Mouse (Mus musculus): Measurements from ENCODE around the gene Scaf4. TPM values are rescaled to one million over a fixed set of nuclear protein-coding genes. Genes with fewer than 3 reads are reported as not detected.

The Scaf4 gene
- polyA plus RNA-seq (2015; fragmentation: Nextera tagmentation; extraction: Ambion mirVana): 17.1 and 23.2 TPM in 2 replicates

DNA sequence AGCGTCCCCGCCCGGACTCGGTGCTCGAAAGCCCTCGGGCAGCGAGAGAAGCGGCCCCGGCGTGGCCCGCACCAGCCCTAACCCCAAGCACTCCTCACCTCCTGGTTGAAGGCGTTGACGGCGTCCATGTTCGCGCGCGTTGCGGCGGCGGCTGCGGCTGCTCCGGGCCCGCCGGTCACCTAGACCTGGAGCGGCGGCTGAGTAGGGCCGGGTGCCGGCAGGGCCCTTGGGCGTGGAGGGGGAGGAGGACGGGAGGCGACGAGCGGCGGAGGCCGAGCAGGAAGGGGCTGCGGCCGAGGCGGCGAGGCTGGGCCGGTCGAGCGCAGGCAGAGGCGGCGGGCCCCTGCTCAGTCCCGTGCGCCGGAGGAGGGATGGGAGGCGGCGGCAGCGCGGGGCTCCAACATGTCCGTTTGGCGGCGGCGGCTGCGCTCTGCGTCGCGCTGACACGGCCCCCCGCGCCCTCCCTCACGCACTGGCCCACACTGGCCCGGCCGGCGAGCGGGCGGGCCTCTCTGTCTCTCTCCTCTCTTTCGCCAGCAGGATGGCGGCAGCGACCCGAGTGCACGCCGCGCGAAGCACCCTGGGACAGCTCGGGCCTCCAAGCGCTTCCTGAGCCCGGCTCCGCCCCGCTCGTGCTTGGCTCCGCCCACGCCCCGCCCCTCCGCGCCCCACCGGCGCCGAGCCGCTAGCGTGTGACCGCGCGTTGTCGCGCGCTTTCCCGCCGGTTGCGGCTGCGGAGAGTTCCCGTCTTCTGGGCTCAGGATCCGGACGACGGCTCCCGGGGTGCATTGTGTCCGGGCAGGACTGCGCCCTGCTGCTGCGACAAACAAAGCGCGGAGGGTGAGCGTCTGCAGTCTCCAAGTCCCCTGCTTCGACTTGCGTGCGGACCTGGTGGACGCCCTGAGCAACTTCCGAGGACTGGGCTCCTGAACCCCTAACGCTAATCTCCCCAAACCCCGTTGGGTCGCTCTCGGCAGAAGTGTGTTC is at the start of gene Scaf4:
Gene Scaf4, minus strand, starts transcription at position 599 of the 987 bp plus-strand sequence.
- WGBS: 1% methylated on average over 95 of the region's 123 CpGs

DNA sequence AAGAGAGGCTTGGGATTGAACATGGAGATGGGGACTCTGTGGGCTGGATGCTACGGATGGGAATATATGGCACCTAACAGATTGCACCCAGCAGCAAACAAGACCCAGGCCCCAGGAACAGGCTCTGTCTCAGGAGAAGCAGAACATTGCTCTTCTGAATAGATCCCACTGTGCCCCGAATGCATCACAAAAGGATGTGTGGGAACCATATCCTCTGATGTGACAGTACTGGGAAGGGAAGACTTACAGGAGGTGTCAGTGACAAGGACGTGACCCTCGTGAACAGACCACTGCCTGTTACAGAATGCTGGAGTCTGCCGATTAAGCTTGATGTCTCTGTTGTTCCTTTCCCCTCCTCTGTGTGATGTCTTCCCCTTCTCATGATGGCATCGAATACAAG is 48.2 kb upstream of the Scaf4 start:
- Histone ChIP-seq H3K9ac (ENCODE audit: low read depth, low read length) (no peak overlapping the region), H3K4me1 (ENCODE audit: control insufficient read depth, insufficient read depth, low read depth, low read length) (no peaks in the 10 kb centered on the region), H3K36me3 (ENCODE audit: control insufficient read depth, insufficient read depth, low read length) (no peaks in the 10 kb centered on the region), H3K9me3 (ENCODE audit: control insufficient read depth, low read length) (no peaks in the 10 kb centered on the region), H3K27me3 (replicated peaks; ENCODE audit: control insufficient read depth, insufficient read depth, low read length) (no peaks in the 10 kb centered on the region), H3K27ac (ENCODE audit: low read depth, low read length) (no peak overlapping the region), H3K4me2 (ENCODE audit: low read length) (no peak overlapping the region), H3K4me3 (ENCODE audit: low read length) (no peak overlapping the region)
- 55% methylated on average over 6 of the region's 6 CpGs for WGBS
- ATAC-seq: no peak

More for the DNA sequence above, at the start of gene Scaf4:
- peak; percentile 99 for ATAC-seq
- peak within 1 kb of the TSS; percentile 92 for H3K4me2 ChIP-seq (ENCODE audit: low read length)
- peak within 1 kb of the TSS; percentile 79 for H3K9ac ChIP-seq (ENCODE audit: low read depth, low read length)
- no peaks in the 10 kb centered on the region for H3K27me3 ChIP-seq (replicated peaks; ENCODE audit: control insufficient read depth, insufficient read depth, low read length)
- H3K4me3 ChIP-seq (ENCODE audit: low read length): peak within 1 kb of the TSS; percentile 62
- peak within 1 kb of the TSS; percentile 84 for H3K27ac ChIP-seq (ENCODE audit: low read depth, low read length)
- no peaks in the 10 kb centered on the region for H3K36me3 ChIP-seq (ENCODE audit: control insufficient read depth, insufficient read depth, low read length)
- no peaks in the 10 kb centered on the region for H3K9me3 ChIP-seq (ENCODE audit: control insufficient read depth, low read length)
- peaks cover 25% of the 10 kb centered on the region for H3K4me1 ChIP-seq (ENCODE audit: control insufficient read depth, insufficient read depth, low read depth, low read length)

DNA sequence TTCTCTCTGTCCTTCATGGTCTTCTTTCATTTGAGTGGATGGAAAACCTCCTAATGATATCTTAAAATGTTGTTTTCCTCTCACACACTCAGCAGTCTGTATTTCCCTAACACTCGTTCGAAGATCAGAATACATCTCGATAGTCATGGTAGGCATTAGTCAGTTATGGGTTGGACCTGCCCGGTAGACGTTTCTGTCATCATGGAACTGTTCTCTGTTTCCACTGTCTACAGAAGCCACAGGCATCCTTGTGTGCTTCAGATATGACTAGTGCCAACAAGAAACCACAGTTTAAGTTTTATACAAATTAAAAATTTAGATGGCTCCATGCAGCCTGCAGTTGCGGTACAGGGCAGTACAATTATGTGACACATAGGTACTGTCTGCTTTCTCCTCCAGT is 46.7 kb upstream of the Scaf4 start:
- Histone ChIP-seq H3K4me2 (ENCODE audit: low read length) (no peak overlapping the region), H3K36me3 (ENCODE audit: control insufficient read depth, insufficient read depth, low read length) (no peaks in the 10 kb centered on the region), H3K9me3 (ENCODE audit: control insufficient read depth, low read length) (no peaks in the 10 kb centered on the region), H3K4me1 (ENCODE audit: control insufficient read depth, insufficient read depth, low read depth, low read length) (no peaks in the 10 kb centered on the region), H3K27me3 (replicated peaks; ENCODE audit: control insufficient read depth, insufficient read depth, low read length) (no peaks in the 10 kb centered on the region), H3K4me3 (ENCODE audit: low read length) (no peak overlapping the region), H3K9ac (ENCODE audit: low read depth, low read length) (no peak overlapping the region), H3K27ac (ENCODE audit: low read depth, low read length) (no peak overlapping the region)
- no peak for ATAC-seq
- 96% methylated on average over 6 of the region's 6 CpGs for WGBS

DNA sequence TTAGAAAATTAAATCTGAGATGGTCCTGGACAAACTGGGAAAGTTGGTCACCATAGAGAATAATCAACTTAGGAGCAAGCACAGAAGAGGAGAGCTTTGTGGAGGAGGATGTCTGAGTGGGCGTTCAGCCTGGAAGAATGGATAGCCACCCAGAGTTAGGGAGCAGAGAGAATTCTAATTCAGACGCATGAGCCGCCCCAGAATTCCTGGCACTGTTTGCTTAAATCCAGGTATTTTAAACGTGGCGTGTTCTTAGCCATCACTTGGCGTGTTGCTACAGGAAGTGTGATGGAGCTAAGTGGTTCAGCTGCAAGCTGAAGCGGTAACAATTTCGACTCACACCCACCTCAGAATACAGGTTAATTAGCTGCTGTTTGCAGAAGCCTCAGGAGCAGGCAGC is 45.2 kb upstream of the Scaf4 start:
- no peak overlapping the region for H3K4me2 ChIP-seq (ENCODE audit: low read length)
- H3K27me3 ChIP-seq (replicated peaks; ENCODE audit: control insufficient read depth, insufficient read depth, low read length): no peaks in the 10 kb centered on the region
- no peak overlapping the region for H3K4me3 ChIP-seq (ENCODE audit: low read length)
- WGBS: 86% methylated on average over 8 of the region's 8 CpGs
- no peaks in the 10 kb centered on the region for H3K36me3 ChIP-seq (ENCODE audit: control insufficient read depth, insufficient read depth, low read length)
- no peaks in the 10 kb centered on the region for H3K9me3 ChIP-seq (ENCODE audit: control insufficient read depth, low read length)
- H3K27ac ChIP-seq (ENCODE audit: low read depth, low read length): no peak overlapping the region
- no peaks in the 10 kb centered on the region for H3K4me1 ChIP-seq (ENCODE audit: control insufficient read depth, insufficient read depth, low read depth, low read length)
- ATAC-seq: no peak
- H3K9ac ChIP-seq (ENCODE audit: low read depth, low read length): no peak overlapping the region

DNA sequence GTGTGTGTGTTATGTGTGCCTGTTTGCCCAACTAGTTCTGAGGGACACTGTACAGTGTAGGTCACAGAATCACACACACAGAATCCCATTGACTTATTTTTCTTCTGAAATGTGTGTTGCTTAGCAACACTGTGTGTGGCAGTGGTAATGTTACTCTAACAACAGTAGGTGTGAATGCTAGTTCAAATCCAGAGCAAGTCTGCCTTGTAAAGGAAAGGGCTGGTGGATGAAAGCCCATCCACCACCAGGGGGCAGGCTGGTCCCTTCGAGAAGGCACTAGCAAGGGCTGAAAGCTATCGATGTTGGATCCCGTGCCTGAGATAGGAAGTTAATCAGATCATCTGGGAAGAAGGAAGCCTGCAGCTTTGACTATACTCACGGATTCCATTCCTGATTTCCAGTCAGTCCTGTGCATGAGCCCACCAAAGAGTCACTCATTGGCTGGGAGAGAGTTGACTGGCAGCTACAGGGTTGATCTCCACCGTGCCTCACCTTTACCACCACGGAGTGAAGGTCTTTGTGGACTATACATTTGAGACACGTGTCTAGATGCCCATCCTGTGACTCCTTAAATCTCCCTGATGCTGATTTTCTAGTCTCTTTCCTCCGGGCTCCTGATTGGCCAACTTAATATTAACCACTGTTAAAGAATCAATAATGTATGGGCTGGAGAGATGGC is 38.7 kb upstream of the Scaf4 start:
- Histone ChIP-seq H3K36me3 (ENCODE audit: control insufficient read depth, insufficient read depth, low read length) (no peaks in the 10 kb centered on the region), H3K9ac (ENCODE audit: low read depth, low read length) (no peak overlapping the region), H3K4me3 (ENCODE audit: low read length) (no peak overlapping the region), H3K27me3 (replicated peaks; ENCODE audit: control insufficient read depth, insufficient read depth, low read length) (no peaks in the 10 kb centered on the region), H3K27ac (ENCODE audit: low read depth, low read length) (no peak overlapping the region), H3K4me1 (ENCODE audit: control insufficient read depth, insufficient read depth, low read depth, low read length) (no peaks in the 10 kb centered on the region), H3K9me3 (ENCODE audit: control insufficient read depth, low read length) (no peaks in the 10 kb centered on the region), H3K4me2 (ENCODE audit: low read length) (no peak overlapping the region)
- 32% methylated on average over 8 of the region's 8 CpGs for WGBS
- peak; percentile 85 for ATAC-seq

DNA sequence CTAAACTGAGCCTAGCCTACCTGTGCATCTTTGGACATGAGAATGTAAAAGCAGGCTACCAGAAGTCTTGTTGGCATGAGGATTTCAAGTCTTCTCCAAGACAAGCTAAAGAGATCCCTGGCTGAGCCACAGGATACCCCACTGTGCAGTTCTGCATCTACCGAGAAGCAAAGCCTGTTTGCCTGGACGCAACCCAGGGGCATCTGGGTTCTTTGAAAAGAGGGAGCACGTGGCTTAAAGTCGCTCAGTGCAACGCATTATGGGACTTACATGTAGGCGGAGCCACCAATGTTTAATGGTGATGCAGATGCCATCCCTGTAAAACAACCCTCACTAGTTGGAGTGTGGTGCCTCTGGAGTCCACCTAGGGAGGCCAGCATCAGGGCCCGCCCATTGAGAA is 35.0 kb upstream of the Scaf4 start:
- Histone ChIP-seq H3K36me3 (ENCODE audit: control insufficient read depth, insufficient read depth, low read length) (no peaks in the 10 kb centered on the region), H3K4me2 (ENCODE audit: low read length) (no peak overlapping the region), H3K9ac (ENCODE audit: low read depth, low read length) (no peak overlapping the region), H3K27ac (ENCODE audit: low read depth, low read length) (no peak overlapping the region), H3K27me3 (replicated peaks; ENCODE audit: control insufficient read depth, insufficient read depth, low read length) (no peaks in the 10 kb centered on the region), H3K4me1 (ENCODE audit: control insufficient read depth, insufficient read depth, low read depth, low read length) (no peaks in the 10 kb centered on the region), H3K9me3 (ENCODE audit: control insufficient read depth, low read length) (no peaks in the 10 kb centered on the region), H3K4me3 (ENCODE audit: low read length) (no peak overlapping the region)
- no peak for ATAC-seq
- WGBS: 82% methylated on average over 7 of the region's 7 CpGs

DNA sequence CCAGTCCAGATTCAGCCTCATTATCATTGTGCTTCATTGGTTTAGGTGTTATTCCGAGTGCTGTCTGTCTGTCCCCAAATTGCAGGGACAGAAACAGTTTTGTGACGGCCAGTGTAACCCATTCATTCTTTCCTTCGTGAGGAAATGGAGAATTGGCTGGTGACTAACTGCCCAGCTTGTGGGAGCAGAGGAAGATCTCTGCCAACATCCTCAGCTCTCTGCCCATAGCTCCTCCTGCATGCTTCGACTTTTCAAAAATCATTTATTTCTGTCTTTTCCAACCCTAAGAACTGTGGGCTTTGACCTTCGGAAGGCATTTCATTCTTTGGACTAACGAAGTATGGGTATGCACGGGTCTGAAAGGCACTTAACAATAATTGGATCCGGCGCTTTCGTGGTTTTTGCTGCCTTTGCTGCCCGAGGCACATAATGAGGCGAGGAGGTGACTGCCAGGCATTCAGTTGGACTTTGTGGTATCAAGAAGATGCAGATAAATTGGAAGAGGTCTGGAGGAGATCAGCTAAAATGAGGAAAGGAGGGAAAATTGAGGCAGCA is 34.1 kb upstream of the Scaf4 start:
- H3K4me3 ChIP-seq (ENCODE audit: low read length): no peak overlapping the region
- H3K9ac ChIP-seq (ENCODE audit: low read depth, low read length): no peak overlapping the region
- no peak overlapping the region for H3K4me2 ChIP-seq (ENCODE audit: low read length)
- no peaks in the 10 kb centered on the region for H3K36me3 ChIP-seq (ENCODE audit: control insufficient read depth, insufficient read depth, low read length)
- ATAC-seq: no peak
- no peaks in the 10 kb centered on the region for H3K9me3 ChIP-seq (ENCODE audit: control insufficient read depth, low read length)
- WGBS: 64% methylated on average over 12 of the region's 12 CpGs
- no peaks in the 10 kb centered on the region for H3K4me1 ChIP-seq (ENCODE audit: control insufficient read depth, insufficient read depth, low read depth, low read length)
- no peak overlapping the region for H3K27ac ChIP-seq (ENCODE audit: low read depth, low read length)
- no peaks in the 10 kb centered on the region for H3K27me3 ChIP-seq (replicated peaks; ENCODE audit: control insufficient read depth, insufficient read depth, low read length)

DNA sequence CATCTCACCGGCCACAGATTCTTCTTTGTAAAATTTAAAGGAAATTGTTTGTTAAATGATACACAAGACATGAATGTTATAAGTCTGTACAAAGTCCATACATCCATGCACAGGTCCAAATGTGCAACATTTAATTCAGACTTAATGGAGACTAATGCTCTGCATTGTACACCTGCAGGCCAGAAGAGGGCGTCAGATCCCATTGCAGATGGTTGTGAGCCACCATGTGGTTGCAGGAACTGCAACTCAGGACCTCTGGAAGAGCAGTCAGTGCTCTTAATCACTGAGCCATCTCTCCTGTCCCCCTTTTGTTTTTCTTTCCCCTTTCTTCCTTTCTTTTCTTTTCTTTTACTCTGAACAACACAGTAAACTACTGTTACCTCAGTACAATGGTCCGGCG is 33.5 kb upstream of the Scaf4 start:
- H3K27ac ChIP-seq (ENCODE audit: low read depth, low read length): no peak overlapping the region
- no peak for ATAC-seq
- no peak overlapping the region for H3K9ac ChIP-seq (ENCODE audit: low read depth, low read length)
- H3K9me3 ChIP-seq (ENCODE audit: control insufficient read depth, low read length): no peaks in the 10 kb centered on the region
- H3K4me2 ChIP-seq (ENCODE audit: low read length): no peak overlapping the region
- no peak overlapping the region for H3K4me3 ChIP-seq (ENCODE audit: low read length)
- no peaks in the 10 kb centered on the region for H3K4me1 ChIP-seq (ENCODE audit: control insufficient read depth, insufficient read depth, low read depth, low read length)
- H3K36me3 ChIP-seq (ENCODE audit: control insufficient read depth, insufficient read depth, low read length): no peaks in the 10 kb centered on the region
- no peaks in the 10 kb centered on the region for H3K27me3 ChIP-seq (replicated peaks; ENCODE audit: control insufficient read depth, insufficient read depth, low read length)
- WGBS: 76% methylated on average over 4 of the region's 4 CpGs

DNA sequence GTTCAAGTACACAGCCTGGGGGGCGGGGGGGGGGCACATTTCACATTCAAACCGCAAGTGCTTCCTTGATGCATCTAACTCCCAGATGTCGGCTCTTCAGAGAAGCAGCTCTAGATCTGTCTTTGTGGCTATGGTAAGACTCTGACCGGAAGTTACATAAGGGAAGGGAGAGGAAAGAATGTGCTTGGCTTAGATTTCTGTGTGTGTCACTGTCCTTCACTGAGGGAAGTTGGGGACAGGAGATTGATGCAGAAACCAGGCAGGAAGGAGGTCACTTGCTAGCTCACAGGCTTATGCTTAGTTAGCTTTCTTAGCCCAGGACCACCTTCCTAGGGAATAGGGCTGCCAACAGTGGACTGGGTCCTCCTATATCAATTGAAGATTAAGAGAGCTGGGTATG is 31.6 kb upstream of the Scaf4 start:
- Histone ChIP-seq H3K4me3 (ENCODE audit: low read length) (no peak overlapping the region), H3K4me1 (ENCODE audit: control insufficient read depth, insufficient read depth, low read depth, low read length) (no peaks in the 10 kb centered on the region)
- WGBS: 82% methylated on average over 4 of the region's 4 CpGs

More for the DNA sequence above, 31.6 kb upstream of the Scaf4 start:
- ATAC-seq: no peak
- no peaks in the 10 kb centered on the region for H3K27me3 ChIP-seq (replicated peaks; ENCODE audit: control insufficient read depth, insufficient read depth, low read length)
- H3K9ac ChIP-seq (ENCODE audit: low read depth, low read length): no peak overlapping the region
- H3K9me3 ChIP-seq (ENCODE audit: control insufficient read depth, low read length): no peaks in the 10 kb centered on the region
- H3K27ac ChIP-seq (ENCODE audit: low read depth, low read length): no peak overlapping the region
- no peaks in the 10 kb centered on the region for H3K36me3 ChIP-seq (ENCODE audit: control insufficient read depth, insufficient read depth, low read length)
- no peak overlapping the region for H3K4me2 ChIP-seq (ENCODE audit: low read length)
